Mouse (Mus musculus): ENCODE measurements around the gene Grm1. TPM values are rescaled to one million over a fixed set of nuclear protein-coding genes. Genes with fewer than 3 reads are reported as not detected.

The Grm1 gene
- total and polyA plus RNA-seq, 2 experiments from 2014 or later: 14.8 to 30.1 TPM

GRCm38 (mm10) chr10:10870271-10870670 is 211.9 kb downstream of the Grm1 start:
- WGBS: 86% methylated on average over 2 of the region's 2 CpGs
- Histone ChIP-seq H3K4me1 (ENCODE audit: insufficient read depth, low read length) (no peaks in the 10 kb centered on the region), H3K36me3 (ENCODE audit: insufficient read depth, low read length) (no peaks in the 10 kb centered on the region), H3K9me3 (ENCODE audit: low read length) (no peaks in the 10 kb centered on the region), H3K27ac (ENCODE audit: low read depth, low read length) (no peak overlapping the region), H3K9ac (replicated peaks; ENCODE audit: low read length, poor library complexity, severe bottlenecking) (no peak overlapping the region), H3K27me3 (ENCODE audit: insufficient read depth, low read length) (no peaks in the 10 kb centered on the region), H3K4me3 (ENCODE audit: low read depth, low read length) (no peak overlapping the region), H3K4me2 (ENCODE audit: low read depth, low read length, poor library complexity, severe bottlenecking) (no peak overlapping the region)
- TF ChIP-seq CTCF (IDR thresholded peaks at IDR 0.05): no peak
- DNase-seq (ENCODE audit: low spot score) (no peak), ATAC-seq (ENCODE audit: low FRiP score) (no peak)

DNA sequence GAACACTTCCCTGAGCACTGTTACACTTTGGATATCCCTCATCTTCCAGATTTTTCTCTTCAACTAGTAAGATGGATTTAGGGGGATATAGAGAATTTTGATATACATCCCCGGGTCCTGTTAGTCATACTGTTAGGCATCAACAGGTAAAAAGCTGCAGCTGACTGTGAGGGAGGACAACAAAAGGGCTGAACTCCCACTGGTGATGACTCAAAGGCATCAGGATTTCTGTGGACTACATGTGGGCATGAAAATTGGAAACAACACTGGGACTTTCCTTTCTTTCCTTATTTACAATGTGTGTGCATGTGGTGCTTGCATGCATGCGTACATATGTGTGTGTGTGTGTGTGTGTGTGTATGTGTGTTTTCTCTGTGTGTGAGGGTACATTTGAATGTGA is 215.9 kb downstream of the Grm1 start:
- no peaks in the 10 kb centered on the region for H3K4me1 ChIP-seq (ENCODE audit: insufficient read depth, low read length)
- no peak overlapping the region for H3K4me3 ChIP-seq (ENCODE audit: low read depth, low read length)
- no peak for TF ChIP-seq CTCF (IDR thresholded peaks at IDR 0.05)
- 86% methylated on average over 2 of the region's 2 CpGs for WGBS
- DNase-seq (ENCODE audit: low spot score) (no peak), ATAC-seq (ENCODE audit: low FRiP score) (no peak)
- no peaks in the 10 kb centered on the region for H3K36me3 ChIP-seq (ENCODE audit: insufficient read depth, low read length)
- no peak overlapping the region for H3K9ac ChIP-seq (replicated peaks; ENCODE audit: low read length, poor library complexity, severe bottlenecking)
- H3K9me3 ChIP-seq (ENCODE audit: low read length): no peaks in the 10 kb centered on the region
- no peak overlapping the region for H3K27ac ChIP-seq (ENCODE audit: low read depth, low read length)
- no peaks in the 10 kb centered on the region for H3K27me3 ChIP-seq (ENCODE audit: insufficient read depth, low read length)
- H3K4me2 ChIP-seq (ENCODE audit: low read depth, low read length, poor library complexity, severe bottlenecking): no peak overlapping the region

DNA sequence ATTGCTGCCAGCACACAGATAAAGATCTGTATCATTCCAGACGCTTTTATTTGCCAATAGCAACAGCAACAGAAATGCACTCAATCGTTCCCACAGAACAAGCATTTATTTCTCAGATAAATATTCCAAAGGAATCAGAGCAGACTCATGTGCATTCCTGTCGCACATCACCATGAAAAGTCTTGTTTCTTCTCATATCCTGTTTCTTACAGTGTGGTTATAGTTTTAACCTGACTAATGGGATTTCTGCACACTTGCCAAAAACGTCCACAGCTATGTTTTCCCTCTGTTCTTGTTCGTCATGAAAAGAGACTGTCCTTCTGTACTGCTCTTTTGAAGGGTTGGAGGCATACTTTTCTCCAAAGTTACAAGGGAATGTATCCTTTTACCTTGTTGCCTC is 217.4 kb downstream of the Grm1 start:
- no peaks in the 10 kb centered on the region for H3K36me3 ChIP-seq (ENCODE audit: insufficient read depth, low read length)
- H3K4me2 ChIP-seq (ENCODE audit: low read depth, low read length, poor library complexity, severe bottlenecking): no peak overlapping the region
- H3K9ac ChIP-seq (replicated peaks; ENCODE audit: low read length, poor library complexity, severe bottlenecking): no peak overlapping the region
- no peaks in the 10 kb centered on the region for H3K9me3 ChIP-seq (ENCODE audit: low read length)
- DNase-seq (ENCODE audit: low spot score): no peak
- no peaks in the 10 kb centered on the region for H3K27me3 ChIP-seq (ENCODE audit: insufficient read depth, low read length)
- WGBS: 46% methylated on average over 5 of the region's 5 CpGs
- no peak for ATAC-seq (ENCODE audit: low FRiP score)
- TF ChIP-seq CTCF (IDR thresholded peaks at IDR 0.05): no peak
- peak overlapping the region; percentile 6; the same call in 1 of the 2 replicates for H3K27ac ChIP-seq (ENCODE audit: low read depth, low read length)
- H3K4me1 ChIP-seq (ENCODE audit: insufficient read depth, low read length): no peaks in the 10 kb centered on the region
- no peak overlapping the region for H3K4me3 ChIP-seq (ENCODE audit: low read depth, low read length)

DNA sequence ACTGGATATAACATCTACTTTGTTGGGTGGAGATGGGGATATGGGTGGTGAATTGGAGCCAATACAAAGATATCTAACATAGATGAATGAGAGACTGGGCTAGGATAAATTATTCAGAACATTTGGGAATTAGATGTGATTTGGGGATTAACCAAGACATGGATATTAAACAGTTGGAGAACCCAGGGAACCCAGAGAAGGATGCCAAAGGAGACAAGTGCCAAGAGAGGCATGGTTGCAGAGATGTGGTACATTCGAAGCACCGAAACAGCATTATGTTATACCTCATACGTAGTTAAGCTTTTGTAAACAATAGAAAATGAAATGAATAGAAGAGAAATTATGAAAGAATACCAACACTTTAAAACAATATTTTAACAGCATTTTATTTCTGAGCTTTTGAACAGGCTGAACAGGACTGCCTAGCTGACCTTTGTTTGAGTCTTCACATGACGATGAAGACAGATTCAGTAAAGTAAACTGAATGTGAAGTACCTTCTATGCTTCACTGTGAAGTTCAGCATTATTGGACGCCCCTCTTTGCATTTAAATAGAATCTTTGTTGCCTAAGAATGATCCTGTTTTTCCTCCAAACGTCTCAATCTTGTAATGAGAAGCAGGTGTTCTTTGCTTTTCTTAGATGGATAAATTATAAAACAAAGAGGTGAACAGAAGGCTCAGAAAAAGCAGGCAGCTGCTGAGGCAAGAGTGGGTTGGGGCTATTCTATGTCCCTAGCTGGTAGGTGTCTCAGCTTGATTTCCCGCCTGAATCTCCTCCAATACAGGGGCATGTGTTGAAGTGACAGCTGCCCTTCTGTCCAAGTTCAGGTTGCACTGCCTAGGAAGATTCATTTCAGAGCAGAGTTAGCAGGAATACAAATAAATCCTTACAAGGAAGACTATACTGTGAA is 234.5 kb downstream of the Grm1 start:
- 47% methylated on average over 7 of the region's 7 CpGs for WGBS
- TF ChIP-seq CTCF (IDR thresholded peaks at IDR 0.05): no peak
- no peaks in the 10 kb centered on the region for H3K9me3 ChIP-seq (ENCODE audit: low read length)
- H3K9ac ChIP-seq (replicated peaks; ENCODE audit: low read length, poor library complexity, severe bottlenecking): no peak overlapping the region
- H3K4me1 ChIP-seq (ENCODE audit: insufficient read depth, low read length): no peaks in the 10 kb centered on the region
- no peak overlapping the region for H3K4me3 ChIP-seq (ENCODE audit: low read depth, low read length)
- DNase-seq (ENCODE audit: low spot score): peak; percentile 62
- no peaks in the 10 kb centered on the region for H3K27me3 ChIP-seq (ENCODE audit: insufficient read depth, low read length)
- H3K4me2 ChIP-seq (ENCODE audit: low read depth, low read length, poor library complexity, severe bottlenecking): no peak overlapping the region
- H3K27ac ChIP-seq (ENCODE audit: low read depth, low read length): no peak overlapping the region
- no peaks in the 10 kb centered on the region for H3K36me3 ChIP-seq (ENCODE audit: insufficient read depth, low read length)
- ATAC-seq (ENCODE audit: low FRiP score): no peak

- ATAC-seq (ENCODE audit: low FRiP score): no peak
- DNase-seq (ENCODE audit: low spot score): no peak
- H3K4me3 ChIP-seq (ENCODE audit: low read depth, low read length): no peak overlapping the region
- TF ChIP-seq CTCF (IDR thresholded peaks at IDR 0.05): no peak
- H3K36me3 ChIP-seq (ENCODE audit: insufficient read depth, low read length): no peaks in the 10 kb centered on the region
- H3K27ac ChIP-seq (ENCODE audit: low read depth, low read length): no peak overlapping the region
- H3K9me3 ChIP-seq (ENCODE audit: low read length): no peaks in the 10 kb centered on the region
- no peak overlapping the region for H3K9ac ChIP-seq (replicated peaks; ENCODE audit: low read length, poor library complexity, severe bottlenecking)
- H3K4me2 ChIP-seq (ENCODE audit: low read depth, low read length, poor library complexity, severe bottlenecking): no peak overlapping the region
- no peaks in the 10 kb centered on the region for H3K4me1 ChIP-seq (ENCODE audit: insufficient read depth, low read length)
- no peaks in the 10 kb centered on the region for H3K27me3 ChIP-seq (ENCODE audit: insufficient read depth, low read length)
- 80% methylated on average over 5 of the region's 5 CpGs for WGBS
Measured at GRCm38 (mm10) chr10:10845059-10845685, 237.0 kb downstream of the Grm1 start.

GRCm38 (mm10) chr10:10835406-10835805 is 246.8 kb downstream of the Grm1 start:
- H3K4me2 ChIP-seq (ENCODE audit: low read depth, low read length, poor library complexity, severe bottlenecking): no peak overlapping the region
- ATAC-seq (ENCODE audit: low FRiP score): no peak
- H3K4me3 ChIP-seq (ENCODE audit: low read depth, low read length): no peak overlapping the region
- no peaks in the 10 kb centered on the region for H3K27me3 ChIP-seq (ENCODE audit: insufficient read depth, low read length)
- no peak for TF ChIP-seq CTCF (IDR thresholded peaks at IDR 0.05)
- no peak overlapping the region for H3K9ac ChIP-seq (replicated peaks; ENCODE audit: low read length, poor library complexity, severe bottlenecking)
- no peak for DNase-seq (ENCODE audit: low spot score)
- H3K4me1 ChIP-seq (ENCODE audit: insufficient read depth, low read length): no peaks in the 10 kb centered on the region
- no peak overlapping the region for H3K27ac ChIP-seq (ENCODE audit: low read depth, low read length)
- no peaks in the 10 kb centered on the region for H3K9me3 ChIP-seq (ENCODE audit: low read length)
- H3K36me3 ChIP-seq (ENCODE audit: insufficient read depth, low read length): no peaks in the 10 kb centered on the region
